Mouse (Mus musculus): ENCODE measurements around the gene Fam107b. TPM values are rescaled to one million over a fixed set of nuclear protein-coding genes. Genes with fewer than 3 reads are reported as not detected.
"Not testable (repeated sequence)": the region's sequence is repeated elsewhere in the genome, so short reads cannot be mapped to it uniquely, and the experiment has no call there.

Fam107b gene
- polyA plus RNA-seq, 1 experiment from 2014 or later, result 42.6 TPM

GRCm38 (mm10) chr2:3712369-3713042 lies 142.2 kb downstream of the Fam107b start:
- no peaks in the 10 kb centered on the region for H3K36me3 ChIP-seq (replicated peaks)
- 0 out of 2 replicates have a peak overlapping the region, but pooled peaks have one; percentile 96 for H3K4me3 ChIP-seq
- 0 out of 2 replicates have a peak, but pooled peaks cover 4% of the 10 kb centered on the region for H3K27me3 ChIP-seq (ENCODE audit: poor library complexity, severe bottlenecking)
- peaks cover 39% of the 10 kb centered on the region for H3K4me1 ChIP-seq
- no peak overlapping the region for H3K27ac ChIP-seq
- 77% methylated on average over 3 of the region's 3 CpGs for WGBS
- H3K9me3 ChIP-seq, result no peaks in the 10 kb centered on the region
- DNase-seq (ENCODE audit: extremely low spot score, low spot score), result no peak

- DNase-seq (ENCODE audit: extremely low spot score, low spot score), result peak; percentile 97
- Histone ChIP-seq H3K36me3 (replicated peaks) (no peaks in the 10 kb centered on the region), H3K27ac (peak overlapping the region; percentile 97), H3K27me3 (ENCODE audit: poor library complexity, severe bottlenecking) (0 out of 2 replicates have a peak, but pooled peaks cover 4% of the 10 kb centered on the region), H3K4me1 (peaks cover 44% of the 10 kb centered on the region), H3K9me3 (no peaks in the 10 kb centered on the region), H3K4me3 (peak overlapping the region; percentile 96)
- under 1% methylated on average over 41 of the region's 41 CpGs for WGBS
These were observed 143.0 kb downstream of the Fam107b start for GRCm38 (mm10) chr2:3713212-3713681.

GRCm38 (mm10) chr2:3713682-3714361 lies 143.5 kb downstream of the Fam107b start:
- Histone ChIP-seq H3K27ac (peak overlapping the region; percentile 97), H3K9me3 (no peaks in the 10 kb centered on the region), H3K27me3 (ENCODE audit: poor library complexity, severe bottlenecking) (0 out of 2 replicates have a peak, but pooled peaks cover 4% of the 10 kb centered on the region), H3K36me3 (replicated peaks) (no peaks in the 10 kb centered on the region), H3K4me1 (peaks cover 44% of the 10 kb centered on the region), H3K4me3 (peak overlapping the region; percentile 96)
- WGBS, result 2% methylated on average over 38 of the region's 38 CpGs
- DNase-seq (ENCODE audit: extremely low spot score, low spot score), result peak; percentile 60

- no peak overlapping the region for H3K27ac ChIP-seq
- peak overlapping the region; percentile 96 for H3K4me3 ChIP-seq
- peaks cover 44% of the 10 kb centered on the region for H3K4me1 ChIP-seq
- 0 out of 2 replicates have a peak, but pooled peaks cover 4% of the 10 kb centered on the region for H3K27me3 ChIP-seq (ENCODE audit: poor library complexity, severe bottlenecking)
- no peaks in the 10 kb centered on the region for H3K9me3 ChIP-seq
- DNase-seq (ENCODE audit: extremely low spot score, low spot score), result no peak
- H3K36me3 ChIP-seq (replicated peaks), result no peaks in the 10 kb centered on the region
- WGBS, result 68% methylated on average over 1 of the region's 1 CpGs
These were observed 144.2 kb downstream of the Fam107b start for GRCm38 (mm10) chr2:3714511-3714910.

GRCm38 (mm10) chr2:3715424-3715823 lies 145.1 kb downstream of the Fam107b start:
- DNase-seq (ENCODE audit: extremely low spot score, low spot score), result no peak

GRCm38 (mm10) chr2:3717268-3717667 lies 147.0 kb downstream of the Fam107b start:
- no peak overlapping the region for H3K27ac ChIP-seq
- WGBS, result 71% methylated on average over 5 of the region's 5 CpGs
- no peaks in the 10 kb centered on the region for H3K36me3 ChIP-seq (replicated peaks)
- H3K9me3 ChIP-seq, result no peaks in the 10 kb centered on the region
- H3K27me3 ChIP-seq (ENCODE audit: poor library complexity, severe bottlenecking), result no peaks in the 10 kb centered on the region
- no peak overlapping the region for H3K4me3 ChIP-seq
- peaks cover 44% of the 10 kb centered on the region for H3K4me1 ChIP-seq
- DNase-seq (ENCODE audit: extremely low spot score, low spot score), result no peak

More at GRCm38 (mm10) chr2:3715424-3715823, 145.1 kb downstream of the Fam107b start:
- Histone ChIP-seq H3K9me3 (no peaks in the 10 kb centered on the region), H3K27me3 (ENCODE audit: poor library complexity, severe bottlenecking) (0 out of 2 replicates have a peak, but pooled peaks cover 4% of the 10 kb centered on the region), H3K4me3 (no peak overlapping the region), H3K27ac (no peak overlapping the region), H3K4me1 (peaks cover 44% of the 10 kb centered on the region), H3K36me3 (replicated peaks) (no peaks in the 10 kb centered on the region)
- WGBS, result 79% methylated on average over 3 of the region's 3 CpGs

GRCm38 (mm10) chr2:3717847-3718246 lies 147.6 kb downstream of the Fam107b start:
- H3K4me3 ChIP-seq, result no peak overlapping the region
- 89% methylated on average over 4 of the region's 4 CpGs for WGBS
- H3K4me1 ChIP-seq, result peaks cover 44% of the 10 kb centered on the region
- H3K27ac ChIP-seq, result no peak overlapping the region
- DNase-seq (ENCODE audit: extremely low spot score, low spot score), result no peak
- H3K9me3 ChIP-seq, result no peaks in the 10 kb centered on the region
- no peaks in the 10 kb centered on the region for H3K27me3 ChIP-seq (ENCODE audit: poor library complexity, severe bottlenecking)
- no peaks in the 10 kb centered on the region for H3K36me3 ChIP-seq (replicated peaks)

GRCm38 (mm10) chr2:3719436-3720121 lies 149.3 kb downstream of the Fam107b start:
- peaks cover 43% of the 10 kb centered on the region for H3K4me1 ChIP-seq
- H3K9me3 ChIP-seq; H3K27ac ChIP-seq; H3K4me3 ChIP-seq; H3K36me3 ChIP-seq (replicated peaks); DNase-seq (ENCODE audit: extremely low spot score, low spot score); H3K27me3 ChIP-seq (ENCODE audit: poor library complexity, severe bottlenecking): not testable (repeated sequence)
- WGBS, result 87% methylated on average over 5 of the region's 5 CpGs

- no peak for DNase-seq (ENCODE audit: extremely low spot score, low spot score)
- Histone ChIP-seq H3K4me1 (peaks cover 28% of the 10 kb centered on the region), H3K27ac (no peak overlapping the region), H3K4me3 (no peak overlapping the region), H3K9me3 (no peaks in the 10 kb centered on the region), H3K27me3 (ENCODE audit: poor library complexity, severe bottlenecking) (no peaks in the 10 kb centered on the region), H3K36me3 (replicated peaks) (no peaks in the 10 kb centered on the region)
- WGBS, result 94% methylated on average over 5 of the region's 5 CpGs
These were observed 150.8 kb downstream of the Fam107b start for GRCm38 (mm10) chr2:3721107-3721506.

GRCm38 (mm10) chr2:3721974-3722373 lies 151.7 kb downstream of the Fam107b start:
- Histone ChIP-seq H3K27ac (no peak overlapping the region), H3K4me3 (no peak overlapping the region), H3K9me3 (no peaks in the 10 kb centered on the region), H3K36me3 (replicated peaks) (no peaks in the 10 kb centered on the region), H3K4me1 (peaks cover 25% of the 10 kb centered on the region), H3K27me3 (ENCODE audit: poor library complexity, severe bottlenecking) (no peaks in the 10 kb centered on the region)
- WGBS, result 94% methylated on average over 6 of the region's 6 CpGs
- DNase-seq (ENCODE audit: extremely low spot score, low spot score), result no peak

- Histone ChIP-seq H3K27ac (no peak overlapping the region), H3K4me1 (peaks cover 14% of the 10 kb centered on the region), H3K9me3 (no peaks in the 10 kb centered on the region), H3K4me3 (no peak overlapping the region), H3K36me3 (replicated peaks) (no peaks in the 10 kb centered on the region), H3K27me3 (ENCODE audit: poor library complexity, severe bottlenecking) (no peaks in the 10 kb centered on the region)
- WGBS, result 86% methylated on average over 8 of the region's 8 CpGs
- DNase-seq (ENCODE audit: extremely low spot score, low spot score), result no peak
These were observed 153.3 kb downstream of the Fam107b start for GRCm38 (mm10) chr2:3723391-3724106.

- Histone ChIP-seq H3K9me3 (no peaks in the 10 kb centered on the region), H3K27me3 (ENCODE audit: poor library complexity, severe bottlenecking) (no peaks in the 10 kb centered on the region), H3K27ac (no peak overlapping the region), H3K4me3 (no peak overlapping the region), H3K36me3 (replicated peaks) (no peaks in the 10 kb centered on the region), H3K4me1 (peaks cover 34% of the 10 kb centered on the region)
- WGBS, result 80% methylated on average over 13 of the region's 13 CpGs
- DNase-seq (ENCODE audit: extremely low spot score, low spot score), result no peak
These were observed 156.3 kb downstream of the Fam107b start for GRCm38 (mm10) chr2:3726501-3727078.
